Mouse (Mus musculus) midbrain, embryonic 10.5 days (tissue): ENCODE results near the gene Aloxe3. TPM values are rescaled to one million over a fixed set of nuclear protein-coding genes. Genes with fewer than 3 reads are reported as not detected.

ENCODE experiments used
- DNase-seq: peaks from one replicate; pipeline ENCODE4 v3.0.0-alpha.2; 2017; ENCODE audit warnings: low spot score
- H3K27ac ChIP-seq: fragments of 300-500 bp; sonication (generic); replicated peaks from 2 replicates; pipeline ENCODE4 v1.5.1; 2016; ENCODE audit warnings: mild to moderate bottlenecking
- H3K27me3 ChIP-seq: fragments of 300-500 bp; sonication (generic); 2 replicates; pipeline ENCODE4 v1.6.1; 2016; ENCODE audit warnings: low read depth, mild to moderate bottlenecking; ENCODE audit not compliant: poor library complexity, severe bottlenecking
- H3K36me3 ChIP-seq: fragments of 300-500 bp; sonication (generic); 2 replicates; pipeline ENCODE4 v1.6.1; 2016; ENCODE audit warnings: mild to moderate bottlenecking, moderate library complexity
- H3K4me1 ChIP-seq: fragments of 300-500 bp; sonication (generic); 2 replicates; pipeline ENCODE4 v1.6.1; 2016
- H3K4me3 ChIP-seq: fragments of 300-500 bp; sonication (generic); 2 replicates; pipeline ENCODE4 v1.5.1; 2016; ENCODE audit warnings: mild to moderate bottlenecking, moderate library complexity
- H3K9me3 ChIP-seq: fragments of 300-500 bp; sonication (generic); replicated peaks from 2 replicates; pipeline ENCODE4 v1.6.1; 2016; ENCODE audit warnings: mild to moderate bottlenecking
- WGBS: fragments of 180-500 bp; shearing (Covaris S2); methylation state at CpG from one replicate; pipeline ENCODE4 v1.1.7; 2016; 5-methylcytosine and 5-hydroxymethylcytosine counted together
- polyA plus RNA-seq: library from polyadenylated mRNA; unstranded; fragments of >200 nt; fragmentation: Nextera tagmentation; extraction: Ambion mirVana; gene quantifications from 2 replicates; pipeline ENCODE4 v1.2.1, GENCODE M21; 2016

Aloxe3 gene
- polyA plus RNA-seq, 1 experiment from 2014 or later = 0.17 TPM

DNA sequence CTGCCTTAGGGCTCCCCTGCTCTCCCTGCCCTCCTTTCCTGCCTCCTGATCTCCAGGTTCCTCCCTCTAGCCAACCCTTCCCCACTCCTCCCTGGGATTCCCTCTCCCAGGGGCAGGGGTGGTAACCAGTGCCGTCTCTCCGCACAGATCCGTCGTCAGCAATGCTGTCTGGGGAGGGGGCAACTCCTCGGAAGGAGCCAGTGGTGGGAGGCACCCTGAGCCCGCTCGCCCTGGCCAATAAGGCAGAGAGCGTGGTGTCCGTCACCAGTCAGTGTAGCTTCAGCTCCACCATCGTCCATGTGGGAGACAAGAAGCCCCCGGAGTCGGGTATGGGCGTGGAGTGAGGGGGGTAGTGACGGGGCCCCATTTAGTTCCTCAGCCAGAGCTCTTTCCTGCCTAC, 21.2 kb upstream of the Aloxe3 start:
- no peak overlapping the region; the same call in 1 of the 2 replicates for H3K27ac ChIP-seq
- WGBS = 89% methylated on average over 14 of the region's 14 CpGs

DNA sequence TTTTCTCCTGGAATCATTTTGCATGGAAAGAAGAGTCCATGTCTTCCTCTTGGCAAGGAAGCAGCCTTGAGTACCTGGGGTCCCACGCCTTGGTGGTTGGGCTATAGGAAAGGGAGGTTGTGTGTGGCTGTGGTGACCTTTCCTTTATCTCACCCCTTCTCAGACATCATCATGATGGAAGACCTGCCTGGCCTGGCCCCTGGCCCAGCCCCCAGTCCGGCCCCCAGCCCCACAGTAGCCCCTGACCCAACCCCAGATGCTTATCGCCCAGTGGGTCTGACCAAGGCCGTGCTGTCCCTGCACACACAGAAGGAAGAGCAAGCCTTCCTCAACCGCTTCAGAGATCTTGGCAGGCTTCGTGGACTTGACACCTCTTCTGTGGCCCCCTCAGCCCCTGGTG, 20.5 kb upstream of the Aloxe3 start:
- Histone ChIP-seq H3K9me3 (no peaks in the 10 kb centered on the region), H3K27ac (no peak overlapping the region), H3K4me1 (peaks cover 18% of the 10 kb centered on the region), H3K4me3 (no peak overlapping the region), H3K36me3 (peaks cover 90% of the 10 kb centered on the region), H3K27me3 (no peaks in the 10 kb centered on the region)
- no peak for DNase-seq
- 91% methylated on average over 6 of the region's 6 CpGs for WGBS

More for the DNA sequence above, 21.2 kb upstream of the Aloxe3 start:
- no peak for DNase-seq
- Histone ChIP-seq H3K36me3 (peaks cover 89% of the 10 kb centered on the region), H3K4me1 (peaks cover 19% of the 10 kb centered on the region), H3K27me3 (no peaks in the 10 kb centered on the region), H3K4me3 (peak overlapping the region; percentile 20; the same call in 1 of the 2 replicates), H3K9me3 (no peaks in the 10 kb centered on the region)

DNA sequence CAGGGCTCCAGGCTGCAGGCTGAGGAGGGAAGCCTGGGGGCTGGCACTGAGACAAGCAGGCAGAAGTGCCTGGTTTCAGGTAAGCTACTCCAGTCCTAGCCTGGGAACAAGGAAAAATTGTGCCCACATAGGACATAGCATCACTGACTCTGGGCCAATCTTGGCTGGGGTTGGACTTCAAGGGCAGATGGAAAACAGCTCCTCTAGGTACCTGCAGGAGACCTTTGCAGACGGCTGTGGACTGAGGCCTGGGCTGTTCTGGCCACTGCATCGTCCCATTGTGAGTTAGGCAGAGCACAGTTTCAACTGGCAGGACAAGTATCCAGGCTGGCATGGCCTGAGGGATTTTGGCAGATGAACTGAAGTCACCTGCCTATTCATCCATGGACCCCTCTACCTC, 19.9 kb upstream of the Aloxe3 start:
- Histone ChIP-seq H3K27me3 (no peaks in the 10 kb centered on the region), H3K27ac (no peak overlapping the region), H3K9me3 (no peaks in the 10 kb centered on the region), H3K4me1 (peaks cover 13% of the 10 kb centered on the region), H3K4me3 (peak overlapping the region; percentile 21), H3K36me3 (peaks cover 88% of the 10 kb centered on the region)
- DNase-seq = no peak
- 81% methylated on average over 2 of the region's 2 CpGs for WGBS

DNA sequence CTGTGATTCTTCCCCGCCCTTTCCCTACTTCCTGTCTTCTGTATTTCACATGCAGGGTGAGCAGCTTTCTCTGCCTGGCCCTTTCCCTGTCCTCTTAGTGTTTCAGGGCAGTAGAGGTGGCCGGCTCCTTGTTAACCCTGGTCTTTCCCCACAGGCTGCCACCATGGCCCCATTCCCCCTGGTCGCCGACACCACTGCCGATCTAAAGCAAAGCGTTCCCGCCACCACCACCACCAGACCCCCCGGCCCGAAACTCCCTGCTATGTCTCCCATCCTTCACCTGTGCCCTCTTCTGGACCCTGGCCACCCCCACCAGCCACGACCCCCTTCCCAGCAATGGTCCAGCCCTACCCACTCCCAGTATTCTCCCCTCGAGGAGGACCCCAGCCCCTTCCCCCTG, 19.4 kb upstream of the Aloxe3 start:
- Histone ChIP-seq H3K36me3 (peaks cover 83% of the 10 kb centered on the region), H3K9me3 (no peaks in the 10 kb centered on the region), H3K27me3 (no peaks in the 10 kb centered on the region), H3K4me1 (peaks cover 13% of the 10 kb centered on the region), H3K4me3 (no peak overlapping the region), H3K27ac (no peak overlapping the region)
- WGBS = 89% methylated on average over 11 of the region's 11 CpGs
- DNase-seq = no peak

DNA sequence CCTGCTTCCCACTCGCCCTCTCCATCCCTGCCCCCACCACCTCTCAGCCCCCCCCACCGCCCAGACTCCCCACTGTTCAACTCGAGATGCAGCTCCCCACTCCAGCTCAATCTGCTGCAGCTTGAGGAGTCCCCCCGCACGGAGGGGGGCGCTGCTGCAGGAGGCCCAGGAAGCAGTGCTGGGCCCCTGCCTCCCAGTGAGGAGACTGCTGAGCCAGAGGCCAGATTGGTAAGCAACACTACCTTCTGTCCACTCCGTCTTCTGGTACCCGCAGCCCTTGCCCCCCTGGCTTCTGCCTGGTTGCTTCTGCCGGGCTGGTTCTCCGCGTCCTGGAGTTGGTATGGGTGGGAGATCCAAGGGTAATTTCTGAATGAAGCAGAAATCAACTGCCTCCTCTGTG, 18.9 kb upstream of the Aloxe3 start:
- Histone ChIP-seq H3K36me3 (peaks cover 78% of the 10 kb centered on the region), H3K27ac (no peak overlapping the region), H3K4me1 (peaks cover 18% of the 10 kb centered on the region), H3K27me3 (peaks cover 4% of the 10 kb centered on the region), H3K4me3 (no peak overlapping the region), H3K9me3 (no peaks in the 10 kb centered on the region)
- DNase-seq = no peak
- 86% methylated on average over 11 of the region's 11 CpGs for WGBS

DNA sequence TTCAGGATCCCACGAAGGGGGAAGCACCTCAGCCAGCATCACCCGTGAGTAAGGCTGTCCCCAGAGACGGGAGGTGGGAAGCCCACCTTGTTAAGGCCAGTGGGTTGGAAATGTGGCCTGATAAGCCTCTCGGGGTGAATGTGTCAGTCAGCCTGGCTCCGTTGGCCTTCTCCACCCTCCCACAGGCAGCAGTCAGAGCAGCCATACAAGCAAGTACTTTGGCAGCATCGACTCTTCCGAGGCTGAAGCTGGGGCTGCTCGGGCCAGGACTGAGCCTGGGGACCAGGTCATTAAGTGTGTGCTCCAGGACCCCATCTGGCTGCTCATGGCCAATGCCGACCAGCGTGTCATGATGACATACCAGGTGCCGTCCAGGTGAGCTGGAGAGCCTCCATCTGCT, 18.0 kb upstream of the Aloxe3 start:
- WGBS = 87% methylated on average over 11 of the region's 11 CpGs

DNA sequence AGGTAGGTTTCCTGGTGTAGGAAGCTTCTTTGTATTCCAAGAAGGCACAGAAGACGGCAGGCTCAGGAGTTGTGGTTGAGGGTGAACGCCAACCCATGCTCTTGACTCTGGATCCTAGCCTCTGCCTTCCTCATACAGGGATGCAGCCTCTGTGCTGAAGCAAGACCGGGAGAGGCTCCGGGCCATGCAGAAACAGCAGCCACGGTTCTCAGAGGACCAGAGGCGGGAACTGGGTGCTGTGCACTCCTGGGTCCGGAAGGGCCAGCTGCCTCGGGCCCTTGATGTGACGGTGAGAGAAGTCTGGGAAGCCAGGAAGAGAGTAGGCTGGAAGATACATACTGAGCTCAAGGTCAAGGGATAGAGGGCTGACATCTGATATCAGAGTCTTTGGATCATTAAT, 17.5 kb upstream of the Aloxe3 start:
- peaks cover 18% of the 10 kb centered on the region for H3K27me3 ChIP-seq
- H3K36me3 ChIP-seq = peaks cover 64% of the 10 kb centered on the region
- H3K9me3 ChIP-seq = no peaks in the 10 kb centered on the region
- no peak overlapping the region for H3K27ac ChIP-seq
- H3K4me3 ChIP-seq = no peak overlapping the region
- WGBS = 88% methylated on average over 9 of the region's 9 CpGs
- DNase-seq = no peak
- peaks cover 28% of the 10 kb centered on the region for H3K4me1 ChIP-seq

More for the DNA sequence above, 18.0 kb upstream of the Aloxe3 start:
- Histone ChIP-seq H3K9me3 (no peaks in the 10 kb centered on the region), H3K27me3 (peaks cover 12% of the 10 kb centered on the region), H3K27ac (no peak overlapping the region), H3K4me3 (no peak overlapping the region), H3K36me3 (peaks cover 70% of the 10 kb centered on the region), H3K4me1 (peaks cover 27% of the 10 kb centered on the region)
- no peak for DNase-seq

DNA sequence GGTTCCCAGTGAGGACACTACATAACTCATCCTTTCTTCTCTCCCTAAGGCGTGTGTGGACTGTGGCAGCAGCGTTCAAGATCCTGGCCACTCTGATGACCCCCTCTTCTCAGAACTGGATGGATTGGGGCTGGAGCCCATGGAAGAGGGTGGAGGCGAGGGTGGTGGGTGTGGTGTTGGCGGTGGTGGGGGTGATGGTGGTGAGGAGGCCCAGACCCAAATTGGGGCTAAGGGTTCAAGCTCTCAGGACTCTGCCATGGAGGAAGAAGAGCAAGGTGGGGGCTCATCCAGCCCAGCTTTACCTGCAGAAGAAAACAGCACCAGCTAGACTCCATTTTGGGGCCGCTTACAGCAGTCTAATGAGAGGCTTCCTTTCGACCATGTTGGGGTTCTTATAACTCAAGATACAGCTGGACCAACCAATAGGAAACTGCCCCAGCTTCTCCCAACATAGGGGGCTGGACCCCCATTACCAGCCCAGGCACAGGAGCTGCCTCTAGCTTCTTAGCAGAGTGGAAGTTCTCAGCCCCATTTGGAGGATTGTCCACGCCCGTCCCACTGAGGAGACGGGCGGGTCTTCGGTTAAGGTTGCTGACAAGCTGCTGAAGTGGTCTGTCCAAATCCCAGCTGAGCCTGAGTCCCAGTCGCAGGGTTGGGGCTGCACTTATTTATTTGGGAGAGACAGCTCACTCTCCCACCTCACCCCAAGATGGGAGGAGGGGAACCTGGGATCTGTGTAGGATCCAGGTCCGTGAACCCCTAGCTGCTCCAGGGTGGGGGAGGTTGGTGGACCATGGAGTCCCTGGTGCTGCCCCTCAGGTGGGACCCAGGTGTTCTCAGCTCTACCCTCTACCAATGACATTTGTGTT, 16.4 kb upstream of the Aloxe3 start:
- H3K27ac ChIP-seq = no peak overlapping the region
- peaks cover 54% of the 10 kb centered on the region for H3K36me3 ChIP-seq
- peak overlapping the region; percentile 64; the same call in 1 of the 2 replicates for H3K4me3 ChIP-seq
- 83% methylated on average over 13 of the region's 13 CpGs for WGBS
- no peaks in the 10 kb centered on the region for H3K9me3 ChIP-seq
- DNase-seq = no peak
- peaks cover 28% of the 10 kb centered on the region for H3K4me1 ChIP-seq
- peaks cover 28% of the 10 kb centered on the region for H3K27me3 ChIP-seq

DNA sequence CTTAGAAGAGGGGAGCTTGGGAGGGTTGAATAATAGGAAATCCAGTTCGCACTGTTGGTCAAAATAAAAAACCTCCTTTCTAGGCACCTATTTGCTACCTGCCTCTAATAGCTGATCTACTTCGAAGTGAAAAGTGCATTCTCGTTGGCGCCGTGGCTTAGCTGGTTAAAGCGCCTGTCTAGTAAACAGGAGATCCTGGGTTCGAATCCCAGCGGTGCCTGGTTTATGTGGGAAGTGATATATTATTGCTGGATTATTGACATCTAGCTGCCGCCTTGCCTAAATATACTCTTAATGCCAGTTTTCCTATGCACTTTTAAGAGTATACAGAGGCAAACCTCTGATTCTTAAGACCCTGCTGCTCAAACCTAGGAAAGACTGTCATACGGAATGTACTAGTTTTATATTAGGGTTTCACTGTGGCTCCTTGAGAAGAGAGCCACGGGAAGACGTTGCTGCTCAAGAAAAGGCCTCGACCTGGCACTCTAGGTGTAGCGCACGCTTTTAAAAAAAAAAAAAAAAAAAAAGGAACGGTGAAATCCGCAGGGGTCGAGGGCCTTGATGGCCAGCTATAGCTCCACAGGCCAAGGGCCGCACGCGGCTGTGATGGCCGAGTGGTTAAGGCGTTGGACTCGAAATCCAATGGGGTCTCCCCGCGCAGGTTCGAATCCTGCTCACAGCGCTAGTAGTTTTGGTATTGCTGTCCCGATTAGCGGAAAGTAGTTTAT, 15.2 kb upstream of the Aloxe3 start:
- WGBS = under 1% methylated on average over 30 of the region's 30 CpGs
- peaks cover 42% of the 10 kb centered on the region for H3K36me3 ChIP-seq
- H3K27me3 ChIP-seq = peaks cover 40% of the 10 kb centered on the region

DNA sequence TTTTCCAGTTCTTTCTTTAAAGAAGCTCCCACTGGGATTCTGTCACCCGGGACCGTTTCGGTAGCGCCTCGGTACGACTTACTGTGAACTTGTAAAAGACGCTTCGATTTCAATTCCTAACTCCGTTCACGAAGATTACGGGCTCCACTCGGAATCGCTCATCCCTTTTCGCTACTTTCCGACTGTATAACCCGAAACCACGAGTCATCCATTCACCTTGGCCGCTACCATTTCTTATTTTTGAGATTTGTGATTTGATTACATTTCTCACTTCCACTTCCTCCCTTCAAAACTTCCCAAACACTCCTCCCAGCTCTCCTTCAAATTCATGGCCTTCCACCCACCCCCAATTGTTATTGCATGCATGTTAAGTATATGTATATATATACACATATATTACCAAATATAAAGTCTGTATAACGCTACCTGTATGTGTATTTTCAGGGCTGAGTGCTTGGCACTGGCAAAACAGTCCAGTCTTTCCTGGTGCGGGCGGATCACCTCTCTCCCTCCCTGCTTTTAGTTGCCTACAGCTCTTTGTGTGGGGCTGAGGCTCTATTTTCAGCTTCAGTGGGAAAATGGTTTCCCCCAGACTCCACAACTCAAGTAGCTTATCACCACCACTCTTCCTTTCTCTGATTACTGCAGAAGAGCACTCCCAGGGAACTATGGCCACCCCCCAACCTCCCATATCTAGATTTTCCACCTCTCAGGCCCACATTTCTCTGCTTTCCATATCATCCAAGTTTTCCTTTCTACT, 14.5 kb upstream of the Aloxe3 start:
- Histone ChIP-seq H3K9me3 (no peaks in the 10 kb centered on the region), H3K36me3 (peaks cover 34% of the 10 kb centered on the region), H3K4me3 (peak overlapping the region; percentile 64), H3K27ac (peak overlapping the region; percentile 72), H3K4me1 (peaks cover 28% of the 10 kb centered on the region), H3K27me3 (peaks cover 48% of the 10 kb centered on the region)
- peak; percentile 28 for DNase-seq
- WGBS = 8% methylated on average over 21 of the region's 21 CpGs

More for the DNA sequence above, 15.2 kb upstream of the Aloxe3 start:
- peak overlapping the region; percentile 72 for H3K27ac ChIP-seq
- peak overlapping the region; percentile 64 for H3K4me3 ChIP-seq
- DNase-seq = peak; percentile 94
- peaks cover 28% of the 10 kb centered on the region for H3K4me1 ChIP-seq
- no peaks in the 10 kb centered on the region for H3K9me3 ChIP-seq

DNA sequence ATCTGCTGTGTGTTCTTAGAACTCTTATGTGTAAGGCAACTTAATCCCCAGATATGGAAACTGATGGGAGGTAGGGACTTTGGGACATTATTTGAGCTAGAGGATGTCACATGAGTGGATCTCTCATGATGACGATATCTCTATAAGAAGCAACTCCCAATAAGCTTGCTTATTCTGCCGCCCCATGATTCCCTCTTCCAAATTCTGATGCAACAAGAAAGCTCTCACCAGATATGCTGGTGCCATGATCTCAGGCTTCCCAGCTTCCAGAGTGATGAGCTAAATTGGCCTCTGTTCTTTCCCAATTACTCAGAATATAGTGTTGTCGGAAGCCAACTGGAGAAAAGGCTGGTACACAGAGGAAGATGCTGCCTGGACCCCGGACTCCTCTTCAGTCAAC, 13.8 kb upstream of the Aloxe3 start:
- DNase-seq = no peak
- H3K9me3 ChIP-seq = no peaks in the 10 kb centered on the region
- no peak overlapping the region for H3K27ac ChIP-seq
- H3K36me3 ChIP-seq = peaks cover 28% of the 10 kb centered on the region
- H3K27me3 ChIP-seq = peaks cover 54% of the 10 kb centered on the region
- H3K4me1 ChIP-seq = peaks cover 31% of the 10 kb centered on the region
- WGBS = 63% methylated on average over 4 of the region's 4 CpGs
- peak overlapping the region; percentile 64 for H3K4me3 ChIP-seq

DNA sequence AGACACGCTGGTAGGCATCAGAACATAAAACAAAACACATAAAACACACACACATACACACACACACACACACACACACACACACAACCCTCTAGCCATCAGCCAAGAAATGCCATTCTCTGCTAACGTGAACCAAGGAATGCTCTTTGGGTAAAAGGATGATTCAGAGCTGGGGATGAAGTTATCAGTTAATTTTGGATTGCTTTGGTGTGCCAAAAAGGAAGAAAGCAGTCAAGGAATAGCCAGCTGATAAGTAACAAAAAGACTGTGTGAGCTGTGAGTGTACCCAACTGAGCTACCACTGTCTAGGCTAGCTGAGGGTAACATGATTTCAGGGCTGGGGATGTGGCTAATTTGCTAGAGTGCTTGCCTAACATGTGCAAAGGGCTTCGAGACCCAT, 11.7 kb upstream of the Aloxe3 start:
- Histone ChIP-seq H3K27ac (no peak overlapping the region), H3K27me3 (peaks cover 60% of the 10 kb centered on the region), H3K36me3 (peaks cover 6% of the 10 kb centered on the region), H3K4me3 (no peak overlapping the region), H3K9me3 (no peaks in the 10 kb centered on the region), H3K4me1 (peaks cover 49% of the 10 kb centered on the region)
- DNase-seq = no peak
- 69% methylated on average over 3 of the region's 3 CpGs for WGBS
